Mouse (Mus musculus) hindbrain, postnatal 0 days (tissue): Measurements from ENCODE around the gene Card19. TPM values are rescaled to one million over a fixed set of nuclear protein-coding genes. Genes with fewer than 3 reads are reported as not detected.

Source experiments
- ATAC-seq: fragments of 200-750 bp; cut with Nextera tagmentation; 2 replicates; pipeline ENCODE4 v1.8.0; 2017; ENCODE audit warnings: mild to moderate bottlenecking, moderate TSS enrichment, moderate library complexity
- DNase-seq: peaks from one replicate; pipeline ENCODE4 v3.0.0-alpha.2; 2015; ENCODE audit warnings: low spot score
- H3K27ac ChIP-seq: fragments of 300-500 bp; sonication (generic); 2 replicates; pipeline ENCODE4 v1.5.1; 2014; ENCODE audit warnings: mild to moderate bottlenecking
- H3K27me3 ChIP-seq: fragments of 300-500 bp; sonication (generic); 2 replicates; pipeline ENCODE4 v1.6.1; 2014; ENCODE audit warnings: low read length, mixed read lengths; ENCODE audit not compliant: insufficient read depth
- H3K36me3 ChIP-seq: fragments of 300-500 bp; sonication (generic); 2 replicates; pipeline ENCODE4 v1.6.1; 2014; ENCODE audit warnings: low read length, mixed read lengths; ENCODE audit not compliant: insufficient read depth
- H3K4me1 ChIP-seq: fragments of 300-500 bp; sonication (generic); 2 replicates; pipeline ENCODE4 v1.6.1; 2014; ENCODE audit warnings: antibody characterized with exemption, low read length, mixed read lengths; ENCODE audit not compliant: insufficient read depth
- H3K4me2 ChIP-seq: fragments of 300-500 bp; sonication (generic); 2 replicates; pipeline ENCODE4 v1.6.1; 2014; ENCODE audit warnings: low read depth, mild to moderate bottlenecking, low read length, moderate library complexity, mixed read lengths
- H3K4me3 ChIP-seq: fragments of 300-500 bp; sonication (generic); 2 replicates; pipeline ENCODE4 v1.5.1; 2014; ENCODE audit warnings: low read length
- H3K9ac ChIP-seq: fragments of 300-500 bp; sonication (generic); replicated peaks from 2 replicates; pipeline ENCODE4 v1.6.1; 2014; ENCODE audit warnings: mild to moderate bottlenecking, low read length, moderate library complexity, mixed read lengths
- H3K9me3 ChIP-seq: fragments of 300-500 bp; sonication (generic); 2 replicates; pipeline ENCODE4 v1.6.1; 2016; ENCODE audit warnings: low read length, mixed read lengths
- CTCF ChIP-seq: IDR thresholded peaks from 2 replicates; pipeline ENCODE4 v1.5.1; 2016; ENCODE audit warnings: antibody characterized with exemption, control low read depth, low read depth
- WGBS: fragments of 180-500 bp; shearing (Covaris S2); extraction: QIAGEN DNeasy Blood & Tissue Kit; methylation state at CpG from one replicate; pipeline ENCODE4 v1.1.7; 2014; 5-methylcytosine and 5-hydroxymethylcytosine counted together
- polyA plus RNA-seq: library from polyadenylated mRNA; unstranded; fragments of >200 nt; fragmentation: Nextera tagmentation; extraction: Ambion mirVana; gene quantifications from 2 replicates; pipeline ENCODE4 v1.2.1, GENCODE M21; 2015
- total RNA-seq: library from RNA; depleted of rRNA; stranded (reverse); fragments of >200 nt; gene quantifications from 2 replicates; pipeline ENCODE4 v1.2.3, GENCODE M21; 2014

Gene Card19
- total and polyA plus RNA-seq, 2 experiments from 2014 or later: 18.4 to 49.6 TPM

DNA sequence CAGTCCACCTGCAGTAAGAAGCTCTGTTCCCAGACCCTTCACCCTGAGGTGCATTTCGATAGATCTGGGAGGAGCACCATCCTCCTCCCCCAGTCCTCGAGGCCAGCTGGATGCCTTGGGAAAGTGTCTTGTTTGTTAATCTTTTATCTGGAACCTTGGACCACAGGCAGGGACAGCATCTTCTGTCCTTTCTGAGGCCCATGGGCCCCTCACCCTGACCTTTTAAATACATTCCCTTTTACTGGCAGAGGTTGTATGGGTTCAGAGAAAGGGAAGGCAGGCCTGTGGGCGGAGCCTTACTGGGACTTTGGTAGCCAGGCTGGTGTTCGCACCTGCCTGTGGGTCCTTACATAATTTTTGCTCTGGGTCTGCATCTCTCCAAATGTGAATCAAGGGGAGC lies 29.4 kb upstream of the Card19 start:
- Histone ChIP-seq H3K9ac (no peak overlapping the region), H3K27ac (no peak overlapping the region), H3K27me3 (peaks cover 7% of the 10 kb centered on the region), H3K9me3 (no peaks in the 10 kb centered on the region), H3K36me3 (no peaks in the 10 kb centered on the region), H3K4me1 (no peaks in the 10 kb centered on the region), H3K4me2 (no peak overlapping the region), H3K4me3 (no peak overlapping the region)
- DNase-seq (no peak), ATAC-seq (no peak)
- WGBS: 53% methylated on average over 4 of the region's 4 CpGs
- no peak for TF ChIP-seq CTCF

DNA sequence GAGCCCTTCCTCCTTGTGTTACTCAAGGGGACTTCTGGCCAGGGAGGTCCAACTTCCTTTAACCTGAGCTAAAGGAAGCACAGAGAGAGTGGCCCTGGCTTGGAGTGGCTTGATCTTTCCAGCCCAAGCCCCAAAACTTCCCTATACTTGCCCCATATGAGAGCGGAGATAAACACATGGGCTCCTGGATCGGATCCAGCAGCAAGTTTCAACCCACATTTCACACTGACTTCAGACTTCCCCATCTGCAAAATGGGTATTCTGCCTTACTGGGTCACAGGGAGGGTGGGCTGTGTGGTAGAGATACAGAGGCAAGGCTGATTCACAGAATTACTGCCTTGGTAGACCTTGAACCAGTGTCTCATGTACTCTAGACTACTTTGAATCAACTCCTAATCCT lies 27.7 kb upstream of the Card19 start:
- no peak for TF ChIP-seq CTCF
- no peaks in the 10 kb centered on the region for H3K9me3 ChIP-seq
- no peak for ATAC-seq
- WGBS: 86% methylated on average over 2 of the region's 2 CpGs
- no peak overlapping the region for H3K4me2 ChIP-seq
- no peak overlapping the region for H3K27ac ChIP-seq
- no peaks in the 10 kb centered on the region for H3K36me3 ChIP-seq
- H3K4me3 ChIP-seq: no peak overlapping the region
- H3K9ac ChIP-seq: no peak overlapping the region
- peaks cover 7% of the 10 kb centered on the region for H3K27me3 ChIP-seq
- H3K4me1 ChIP-seq: no peaks in the 10 kb centered on the region
- no peak for DNase-seq

DNA sequence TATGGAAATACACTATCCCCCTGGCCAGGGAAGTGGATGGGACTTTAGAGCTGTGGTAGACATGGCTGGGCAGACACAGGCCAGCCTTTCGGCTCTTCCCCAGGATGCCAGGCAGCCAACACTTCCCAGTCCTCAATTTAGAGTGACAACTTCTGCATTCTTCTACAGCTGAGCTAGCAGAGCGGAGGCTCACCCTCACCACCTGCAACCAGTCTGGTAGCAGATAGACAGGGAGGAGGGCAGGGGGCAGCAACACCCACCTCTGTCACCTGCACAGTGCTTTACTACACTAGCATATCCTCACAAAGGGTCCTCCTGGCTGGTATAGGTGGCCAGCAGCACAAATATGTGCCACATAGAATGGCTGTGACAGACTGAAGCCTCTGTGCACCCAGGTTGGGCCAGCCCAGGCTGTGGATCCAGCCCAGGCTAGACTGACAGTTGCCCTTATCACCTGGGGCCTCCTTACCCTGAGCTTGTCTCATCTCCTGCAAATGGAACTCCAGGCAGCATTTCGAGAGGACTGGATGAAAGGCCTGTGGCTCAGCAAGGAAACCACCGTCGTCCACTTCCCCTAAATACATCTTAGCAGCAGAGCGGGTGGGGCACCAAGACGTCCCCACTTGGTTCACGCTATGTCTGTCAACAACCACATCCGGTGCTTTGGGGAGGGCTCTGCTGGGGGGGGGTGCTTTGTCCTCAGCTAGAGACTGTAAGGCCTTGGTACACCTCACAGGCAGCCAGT lies 26.7 kb upstream of the Card19 start:
- Histone ChIP-seq H3K9me3 (no peaks in the 10 kb centered on the region), H3K4me3 (no peak overlapping the region), H3K36me3 (no peaks in the 10 kb centered on the region), H3K27me3 (peaks cover 7% of the 10 kb centered on the region; the same call in 1 of the 2 replicates), H3K27ac (no peak overlapping the region), H3K9ac (no peak overlapping the region), H3K4me2 (no peak overlapping the region), H3K4me1 (no peaks in the 10 kb centered on the region)
- no peak for ATAC-seq
- no peak for DNase-seq
- TF ChIP-seq CTCF: no peak
- 77% methylated on average over 9 of the region's 9 CpGs for WGBS

DNA sequence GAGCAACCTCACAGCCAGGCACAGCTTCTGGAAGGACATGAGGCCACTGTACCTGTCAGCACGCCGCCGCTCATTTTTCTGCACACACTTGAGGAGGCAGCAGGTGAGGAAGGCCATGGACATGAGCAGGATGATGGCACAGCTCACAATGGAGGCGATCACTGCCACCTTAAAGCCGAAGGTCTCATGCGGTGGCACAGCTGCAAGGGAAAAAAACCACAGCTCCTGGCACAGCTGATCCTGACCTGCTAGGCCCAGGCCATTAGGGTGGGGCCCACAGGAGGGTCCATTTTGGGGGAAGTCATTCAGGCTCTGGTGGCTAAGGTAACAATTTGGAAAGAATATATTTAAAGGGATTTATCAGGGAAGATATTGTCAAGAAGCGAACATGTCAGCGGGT lies 22.9 kb upstream of the Card19 start:
- no peaks in the 10 kb centered on the region for H3K4me1 ChIP-seq
- TF ChIP-seq CTCF: no peak

DNA sequence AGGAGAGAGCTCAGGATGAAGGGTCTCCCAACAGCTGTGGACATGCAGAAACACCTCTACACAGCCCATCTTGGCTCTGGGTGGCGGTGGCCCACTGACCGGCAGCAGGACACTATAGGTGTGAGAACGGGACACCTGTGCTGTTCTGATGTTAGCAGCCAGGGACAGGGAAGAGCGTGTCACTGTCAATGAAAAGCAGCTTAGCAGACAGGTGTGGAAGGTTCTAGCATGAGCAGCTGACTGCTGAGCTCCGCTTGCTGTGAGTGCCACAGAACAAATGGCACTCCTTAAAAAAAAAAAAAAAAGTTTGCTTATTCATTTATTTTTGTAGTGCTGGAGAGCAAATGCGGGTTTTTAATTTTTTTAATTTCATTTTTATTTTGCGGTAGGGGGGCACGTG lies 21.8 kb upstream of the Card19 start:
- 91% methylated on average over 8 of the region's 8 CpGs for WGBS
- ATAC-seq: no peak
- H3K9ac ChIP-seq: no peak overlapping the region

More for the DNA sequence above, 22.9 kb upstream of the Card19 start:
- no peaks in the 10 kb centered on the region for H3K36me3 ChIP-seq
- no peak for DNase-seq
- no peak overlapping the region for H3K4me2 ChIP-seq
- no peaks in the 10 kb centered on the region for H3K27me3 ChIP-seq
- 89% methylated on average over 8 of the region's 8 CpGs for WGBS
- H3K9ac ChIP-seq: no peak overlapping the region
- no peak for ATAC-seq
- no peak overlapping the region for H3K27ac ChIP-seq
- H3K9me3 ChIP-seq: no peaks in the 10 kb centered on the region
- no peak overlapping the region for H3K4me3 ChIP-seq

DNA sequence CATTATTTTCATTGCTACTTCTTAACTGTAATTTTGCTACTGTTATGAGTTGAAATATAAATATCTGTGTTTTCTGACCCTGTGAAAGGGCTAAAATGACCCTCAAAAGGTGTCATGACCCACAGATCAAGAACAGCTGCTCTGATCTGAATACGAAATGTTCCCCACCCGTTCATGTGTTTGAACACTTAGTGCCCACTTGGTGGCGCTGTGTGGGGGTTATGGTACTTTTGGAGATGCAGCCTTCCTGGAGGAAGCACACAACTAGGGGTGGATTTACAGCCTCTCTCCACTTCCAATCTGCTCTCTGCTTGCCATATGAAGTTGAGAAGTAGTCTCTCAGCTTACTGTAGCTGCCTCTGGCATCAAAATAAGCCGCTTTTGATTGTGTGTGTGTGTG lies 18.9 kb upstream of the Card19 start:
- Histone ChIP-seq H3K4me1 (no peaks in the 10 kb centered on the region), H3K27me3 (no peaks in the 10 kb centered on the region), H3K4me2 (no peak overlapping the region), H3K27ac (no peak overlapping the region), H3K9ac (no peak overlapping the region), H3K36me3 (no peaks in the 10 kb centered on the region), H3K4me3 (no peak overlapping the region), H3K9me3 (no peaks in the 10 kb centered on the region)
- ATAC-seq (no peak), DNase-seq (no peak)
- 93% methylated on average over 4 of the region's 4 CpGs for WGBS
- TF ChIP-seq CTCF: 0 out of 2 replicates have a peak, but pooled peaks have one; percentile 16

More for the DNA sequence above, 21.8 kb upstream of the Card19 start:
- no peak for DNase-seq
- Histone ChIP-seq H3K4me2 (no peak overlapping the region), H3K27me3 (no peaks in the 10 kb centered on the region), H3K36me3 (no peaks in the 10 kb centered on the region), H3K4me3 (no peak overlapping the region), H3K9me3 (no peaks in the 10 kb centered on the region), H3K27ac (no peak overlapping the region), H3K4me1 (no peaks in the 10 kb centered on the region)
- TF ChIP-seq CTCF: no peak
